Mouse (Mus musculus) lung, postnatal 25 days (tissue): ENCODE data around the gene Mospd2.

Experiments used
- DNase-seq: peaks from one replicate; pipeline ENCODE4 v3.0.0; 2022; ENCODE audit warnings: low spot score

Mospd2 gene

GRCm38 (mm10) chrX:164980193-164980775, at the start of gene Mospd2, which contains the start of gene Fancb:
Gene Mospd2 (minus strand): TSS chrX:164980375.
Gene Fancb (plus strand): TSS chrX:164980592.
- peak; percentile 95 for DNase-seq

GRCm38 (mm10) chrX:165004779-165005324, 24.7 kb upstream of the Mospd2 start, which contains the start of gene Gm17604:
Gene Gm17604 (minus strand): TSS chrX:165004829.
- no peak for DNase-seq

- no peak for DNase-seq
Observed at GRCm38 (mm10) chrX:165003141-165003540, 23.0 kb upstream of the Mospd2 start.

- no peak for DNase-seq
Observed at GRCm38 (mm10) chrX:164978866-164979265, 1.3 kb downstream of the Mospd2 start.

GRCm38 (mm10) chrX:164971206-164971605, 9.0 kb downstream of the Mospd2 start:
- DNase-seq, result no peak

- no peak for DNase-seq
Observed at GRCm38 (mm10) chrX:164965750-164966448, 14.3 kb downstream of the Mospd2 start.

GRCm38 (mm10) chrX:164952601-164953375, 27.4 kb downstream of the Mospd2 start:
- no peak for DNase-seq

GRCm38 (mm10) chrX:164951858-164952576, 28.2 kb downstream of the Mospd2 start:
- peak; percentile 20 for DNase-seq

GRCm38 (mm10) chrX:164941540-164941939, 38.6 kb downstream of the Mospd2 start:
- DNase-seq, result peak; percentile 8

GRCm38 (mm10) chrX:164912993-164913392, 67.2 kb downstream of the Mospd2 start:
- DNase-seq, result no peak

- no peak for DNase-seq
Observed at GRCm38 (mm10) chrX:164912186-164912585, 68.0 kb downstream of the Mospd2 start.

GRCm38 (mm10) chrX:164901847-164902246, 78.3 kb downstream of the Mospd2 start:
- no peak for DNase-seq

- DNase-seq, result peak; percentile 18
Observed at GRCm38 (mm10) chrX:164899805-164900204, 80.4 kb downstream of the Mospd2 start.

- DNase-seq, result no peak
Observed at GRCm38 (mm10) chrX:164886260-164886659, 93.9 kb downstream of the Mospd2 start.
